Mouse (Mus musculus) heart, adult 11 months (tissue): ENCODE results near the gene Snx29.

Experiments
- DNase-seq: peaks from one replicate; pipeline ENCODE4 v3.0.0; 2022

Snx29 gene

GRCm38 (mm10) chr16:11455545-11456140, 132.9 kb downstream of the Snx29 start:
- DNase-seq, result no peak

- DNase-seq, result peak; percentile 92
These were observed 133.5 kb downstream of the Snx29 start for GRCm38 (mm10) chr16:11456141-11456645.

- no peak for DNase-seq
These were observed 134.4 kb downstream of the Snx29 start for GRCm38 (mm10) chr16:11457136-11457535.

- no peak for DNase-seq
These were observed 135.1 kb downstream of the Snx29 start for GRCm38 (mm10) chr16:11457609-11458350.

- no peak for DNase-seq
These were observed 137.5 kb downstream of the Snx29 start for GRCm38 (mm10) chr16:11460210-11460609.

- peak; percentile 98 for DNase-seq
These were observed 138.9 kb downstream of the Snx29 start for GRCm38 (mm10) chr16:11461612-11462011.

GRCm38 (mm10) chr16:11468533-11469179, 145.9 kb downstream of the Snx29 start:
- DNase-seq, result peak; percentile 94

GRCm38 (mm10) chr16:11469491-11469890, 146.8 kb downstream of the Snx29 start:
- DNase-seq, result no peak

GRCm38 (mm10) chr16:11471246-11471645, 148.5 kb downstream of the Snx29 start:
- no peak for DNase-seq

- no peak for DNase-seq
These were observed 150.1 kb downstream of the Snx29 start for GRCm38 (mm10) chr16:11472852-11473251.

GRCm38 (mm10) chr16:11473474-11473873, 150.8 kb downstream of the Snx29 start:
- no peak for DNase-seq

- DNase-seq, result peak; percentile 90
These were observed 151.3 kb downstream of the Snx29 start for GRCm38 (mm10) chr16:11473893-11474505.

GRCm38 (mm10) chr16:11475137-11475943, 152.6 kb downstream of the Snx29 start:
- no peak for DNase-seq

GRCm38 (mm10) chr16:11476314-11476713, 153.6 kb downstream of the Snx29 start:
- DNase-seq, result no peak

GRCm38 (mm10) chr16:11476968-11477367, 154.3 kb downstream of the Snx29 start:
- no peak for DNase-seq

- no peak for DNase-seq
These were observed 154.9 kb downstream of the Snx29 start for GRCm38 (mm10) chr16:11477591-11477990.

GRCm38 (mm10) chr16:11479605-11480004, 156.9 kb downstream of the Snx29 start:
- DNase-seq, result no peak

- no peak for DNase-seq
These were observed 159.5 kb downstream of the Snx29 start for GRCm38 (mm10) chr16:11482189-11482588.

- no peak for DNase-seq
These were observed 172.2 kb downstream of the Snx29 start for GRCm38 (mm10) chr16:11494895-11495294.

- DNase-seq, result no peak
These were observed 173.4 kb downstream of the Snx29 start for GRCm38 (mm10) chr16:11495923-11496616.

GRCm38 (mm10) chr16:11496721-11497120, 174.0 kb downstream of the Snx29 start:
- DNase-seq, result no peak

- DNase-seq, result no peak
These were observed 177.4 kb downstream of the Snx29 start for GRCm38 (mm10) chr16:11500061-11500460.
